Mouse (Mus musculus): ENCODE data around the gene Tfrc. TPM values are rescaled to one million over a fixed set of nuclear protein-coding genes. Genes with fewer than 3 reads are reported as not detected.

Tfrc gene
- total RNA-seq, 2 experiments from 2014 or later = 1,871 to 2,733 TPM

GRCm38 (mm10) chr16:32644801-32645170 lies 36.1 kb downstream of the Tfrc start:
- peak; percentile 21 for ATAC-seq (replicated peaks; ENCODE audit: low FRiP score, poor library complexity, severe bottlenecking)

- peak; percentile 90 for ATAC-seq (replicated peaks; ENCODE audit: low FRiP score, poor library complexity, severe bottlenecking)
Measured at GRCm38 (mm10) chr16:32645361-32645914, 36.7 kb downstream of the Tfrc start.

- no peak for ATAC-seq (replicated peaks; ENCODE audit: low FRiP score, poor library complexity, severe bottlenecking)
Measured at GRCm38 (mm10) chr16:32646014-32646413, 37.3 kb downstream of the Tfrc start.

- no peak for ATAC-seq (replicated peaks; ENCODE audit: low FRiP score, poor library complexity, severe bottlenecking)
Measured at GRCm38 (mm10) chr16:32647712-32648111, 39.0 kb downstream of the Tfrc start.

- no peak for ATAC-seq (replicated peaks; ENCODE audit: low FRiP score, poor library complexity, severe bottlenecking)
Measured at GRCm38 (mm10) chr16:32650461-32650860, 41.7 kb downstream of the Tfrc start.

- no peak for ATAC-seq (replicated peaks; ENCODE audit: low FRiP score, poor library complexity, severe bottlenecking)
Measured at GRCm38 (mm10) chr16:32650974-32651618, 42.4 kb downstream of the Tfrc start.

GRCm38 (mm10) chr16:32654071-32654733 lies 45.5 kb downstream of the Tfrc start:
- ATAC-seq (replicated peaks; ENCODE audit: low FRiP score, poor library complexity, severe bottlenecking) = no peak

- ATAC-seq (replicated peaks; ENCODE audit: low FRiP score, poor library complexity, severe bottlenecking) = no peak
Measured at GRCm38 (mm10) chr16:32655534-32655933, 46.8 kb downstream of the Tfrc start.

GRCm38 (mm10) chr16:32656321-32656720 lies 47.6 kb downstream of the Tfrc start:
- ATAC-seq (replicated peaks; ENCODE audit: low FRiP score, poor library complexity, severe bottlenecking) = no peak

GRCm38 (mm10) chr16:32656794-32657193 lies 48.1 kb downstream of the Tfrc start:
- no peak for ATAC-seq (replicated peaks; ENCODE audit: low FRiP score, poor library complexity, severe bottlenecking)

- ATAC-seq (replicated peaks; ENCODE audit: low FRiP score, poor library complexity, severe bottlenecking) = no peak
Measured at GRCm38 (mm10) chr16:32657498-32658250, 49.0 kb downstream of the Tfrc start.

- ATAC-seq (replicated peaks; ENCODE audit: low FRiP score, poor library complexity, severe bottlenecking) = no peak
Measured at GRCm38 (mm10) chr16:32658743-32659171, 50.0 kb downstream of the Tfrc start.

- ATAC-seq (replicated peaks; ENCODE audit: low FRiP score, poor library complexity, severe bottlenecking) = peak; percentile 60
Measured at GRCm38 (mm10) chr16:32659385-32659784, 50.7 kb downstream of the Tfrc start.

- ATAC-seq (replicated peaks; ENCODE audit: low FRiP score, poor library complexity, severe bottlenecking) = no peak
Measured at GRCm38 (mm10) chr16:32660095-32660494, 51.4 kb downstream of the Tfrc start.

GRCm38 (mm10) chr16:32660557-32661321 lies 52.0 kb downstream of the Tfrc start:
- ATAC-seq (replicated peaks; ENCODE audit: low FRiP score, poor library complexity, severe bottlenecking) = no peak

- no peak for ATAC-seq (replicated peaks; ENCODE audit: low FRiP score, poor library complexity, severe bottlenecking)
Measured at GRCm38 (mm10) chr16:32661493-32661921, 52.8 kb downstream of the Tfrc start.

- ATAC-seq (replicated peaks; ENCODE audit: low FRiP score, poor library complexity, severe bottlenecking) = no peak
Measured at GRCm38 (mm10) chr16:32662372-32662771, 53.7 kb downstream of the Tfrc start.

- ATAC-seq (replicated peaks; ENCODE audit: low FRiP score, poor library complexity, severe bottlenecking) = no peak
Measured at GRCm38 (mm10) chr16:32663231-32663858, 54.6 kb downstream of the Tfrc start.

- ATAC-seq (replicated peaks; ENCODE audit: low FRiP score, poor library complexity, severe bottlenecking) = 0 out of 2 replicates have a peak, but pooled peaks have one; percentile 41
Measured at GRCm38 (mm10) chr16:32664211-32664610, 55.5 kb downstream of the Tfrc start.
